Mouse (Mus musculus): ENCODE measurements around the gene Nr2c2ap. TPM values are rescaled to one million over a fixed set of nuclear protein-coding genes. Genes with fewer than 3 reads are reported as not detected.

The Nr2c2ap gene
- polyA plus RNA-seq, 1 experiment, result 17.5 TPM

DNA sequence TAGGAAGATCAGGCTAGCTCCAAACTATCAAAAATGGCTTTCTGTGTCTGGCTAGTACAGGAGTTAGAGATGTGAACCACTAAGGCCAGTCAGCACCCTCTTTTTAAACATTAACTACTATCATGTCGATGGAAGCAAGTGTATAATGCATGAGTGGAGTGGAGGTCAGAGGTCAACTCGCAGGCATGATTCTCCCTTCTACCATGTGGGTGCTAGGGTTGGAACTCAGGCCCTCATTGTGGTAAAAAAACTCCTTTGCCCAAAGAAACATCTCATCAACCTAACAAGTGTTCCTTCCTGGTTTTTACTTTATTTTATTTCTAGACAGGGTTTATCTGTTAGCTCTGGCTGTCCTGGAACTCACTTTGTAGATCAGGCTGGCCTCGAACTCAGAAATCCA, 39.6 kb downstream of the Nr2c2ap start:
- no peak for DNase-seq (ENCODE audit: low read depth)
- TF ChIP-seq POLR2A (IDR thresholded peaks at IDR 0.05; ENCODE audit: borderline replicate concordance, extremely low read depth, insufficient read depth, insufficient read length, poor library complexity, severe bottlenecking), result no peak
- TF ChIP-seq CTCF (IDR thresholded peaks at IDR 0.05; ENCODE audit: borderline replicate concordance, extremely low read depth, insufficient read depth, insufficient read length), result no peak

DNA sequence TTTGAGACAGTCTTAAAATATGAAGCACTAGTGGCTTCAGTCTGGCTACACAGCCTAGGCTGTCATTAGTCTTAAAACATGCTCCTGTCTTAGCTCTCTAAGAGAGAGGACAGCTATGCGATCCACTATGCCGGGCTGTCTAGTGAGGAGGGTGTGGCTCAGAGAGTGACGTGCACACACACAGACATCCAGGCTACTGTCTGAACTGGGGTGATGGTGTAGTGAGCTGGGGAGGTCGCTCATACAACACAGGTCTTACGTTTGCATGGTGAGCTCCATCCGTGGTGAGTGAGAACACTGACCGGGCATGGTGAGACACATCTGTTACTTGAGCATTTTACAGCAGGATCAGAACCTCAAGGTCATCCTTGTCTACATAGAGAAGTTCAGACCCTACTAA, 40.1 kb downstream of the Nr2c2ap start:
- no peak for DNase-seq (ENCODE audit: low read depth)
- TF ChIP-seq CTCF (IDR thresholded peaks at IDR 0.05; ENCODE audit: borderline replicate concordance, extremely low read depth, insufficient read depth, insufficient read length) (no peak), POLR2A (IDR thresholded peaks at IDR 0.05; ENCODE audit: borderline replicate concordance, extremely low read depth, insufficient read depth, insufficient read length, poor library complexity, severe bottlenecking) (no peak)

DNA sequence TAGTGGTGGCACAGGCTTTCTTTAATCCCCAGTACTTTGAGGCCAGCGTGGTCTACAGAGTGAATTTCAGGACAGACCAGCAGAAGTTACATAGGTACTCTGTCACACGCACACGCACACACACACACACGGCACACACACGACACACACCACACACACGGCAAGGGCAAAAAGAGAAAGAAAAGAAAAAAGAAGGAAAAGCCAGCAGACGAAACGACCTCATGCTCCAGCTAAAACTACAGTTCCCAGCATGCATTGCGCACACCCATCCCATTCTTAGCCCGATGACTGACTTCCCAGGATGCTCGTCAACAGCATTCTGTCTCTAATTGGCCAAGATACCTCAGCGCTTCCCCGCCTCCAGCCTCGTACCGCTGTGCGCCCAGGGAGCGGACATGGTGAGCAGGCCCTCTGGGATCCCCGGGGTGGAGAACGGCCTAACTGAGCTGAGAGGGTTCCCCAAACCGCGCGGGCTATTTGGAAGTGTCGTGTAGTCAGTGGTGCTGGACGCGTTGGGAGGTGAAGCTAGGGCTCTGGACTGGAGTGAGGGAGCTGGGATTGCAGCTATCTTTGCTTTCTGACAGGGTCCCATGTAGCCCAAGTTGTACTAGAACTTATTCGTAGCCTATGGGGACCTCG, 41.0 kb downstream of the Nr2c2ap start, which contains the start of gene Tmem161a:
Gene Tmem161a, plus strand, starts transcription at position 314 of the 639 bp plus-strand sequence.
- no peak for TF ChIP-seq CTCF (IDR thresholded peaks at IDR 0.05; ENCODE audit: borderline replicate concordance, extremely low read depth, insufficient read depth, insufficient read length)
- TF ChIP-seq POLR2A (IDR thresholded peaks at IDR 0.05; ENCODE audit: borderline replicate concordance, extremely low read depth, insufficient read depth, insufficient read length, poor library complexity, severe bottlenecking), result peak; percentile 53; the same call in 1 of the 2 replicates
- DNase-seq (ENCODE audit: low read depth), result peak; percentile 98

DNA sequence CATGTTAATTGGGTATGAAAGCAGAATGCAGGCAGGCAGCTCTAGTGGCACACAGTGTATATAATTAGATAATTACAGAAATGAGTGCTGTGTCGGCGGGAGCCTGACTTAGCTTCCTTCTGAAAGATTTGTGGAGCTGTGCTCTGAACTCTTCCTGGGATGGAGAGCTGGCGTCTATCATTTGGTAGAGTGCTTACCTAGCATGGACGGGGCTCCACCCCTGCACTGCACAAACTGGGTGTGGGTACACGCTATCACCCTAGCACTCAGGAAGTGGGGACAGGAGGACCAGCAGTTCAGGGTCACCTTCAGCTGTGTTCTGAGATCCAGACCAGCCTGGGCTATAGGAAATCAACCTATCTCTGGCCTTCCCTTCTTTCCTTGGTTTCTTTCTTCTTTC, 42.2 kb downstream of the Nr2c2ap start:
- DNase-seq (ENCODE audit: low read depth), result no peak
- TF ChIP-seq POLR2A (IDR thresholded peaks at IDR 0.05; ENCODE audit: borderline replicate concordance, extremely low read depth, insufficient read depth, insufficient read length, poor library complexity, severe bottlenecking), result no peak

- no peak for DNase-seq (ENCODE audit: low read depth)
- TF ChIP-seq CTCF (IDR thresholded peaks at IDR 0.05; ENCODE audit: borderline replicate concordance, extremely low read depth, insufficient read depth, insufficient read length), result no peak
- TF ChIP-seq POLR2A (IDR thresholded peaks at IDR 0.05; ENCODE audit: borderline replicate concordance, extremely low read depth, insufficient read depth, insufficient read length, poor library complexity, severe bottlenecking), result no peak
Observed at GRCm38 (mm10) chr8:70174079-70174478, 42.9 kb downstream of the Nr2c2ap start.

- TF ChIP-seq CTCF (IDR thresholded peaks at IDR 0.05; ENCODE audit: borderline replicate concordance, extremely low read depth, insufficient read depth, insufficient read length) (no peak), POLR2A (IDR thresholded peaks at IDR 0.05; ENCODE audit: borderline replicate concordance, extremely low read depth, insufficient read depth, insufficient read length, poor library complexity, severe bottlenecking) (no peak)
- DNase-seq (ENCODE audit: low read depth), result no peak
Observed at GRCm38 (mm10) chr8:70178231-70178630, 47.1 kb downstream of the Nr2c2ap start.

DNA sequence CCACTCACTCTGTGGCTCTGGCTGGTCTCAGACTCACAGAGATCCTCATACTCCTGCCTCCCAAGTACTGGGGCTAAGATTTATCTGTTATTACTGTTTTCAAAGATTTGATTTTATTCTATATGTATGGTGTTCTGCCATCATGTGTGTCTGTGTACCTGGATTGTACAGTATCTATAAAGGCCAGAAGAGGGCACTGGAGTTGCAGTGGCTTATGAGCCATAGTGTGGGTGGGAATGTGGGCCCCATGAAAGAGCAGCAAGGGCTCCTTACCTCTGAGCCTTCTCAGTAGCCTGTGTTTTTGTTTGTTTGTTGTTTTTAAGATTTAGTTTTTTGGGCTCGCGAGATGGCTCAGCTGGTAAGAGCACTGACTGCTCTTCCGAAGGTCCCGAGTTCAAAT, 47.9 kb downstream of the Nr2c2ap start:
- peak; percentile 16 for DNase-seq (ENCODE audit: low read depth)
- TF ChIP-seq POLR2A (IDR thresholded peaks at IDR 0.05; ENCODE audit: borderline replicate concordance, extremely low read depth, insufficient read depth, insufficient read length, poor library complexity, severe bottlenecking) (no peak), CTCF (IDR thresholded peaks at IDR 0.05; ENCODE audit: borderline replicate concordance, extremely low read depth, insufficient read depth, insufficient read length) (peak; percentile 29; the same call in 1 of the 2 replicates)

- DNase-seq (ENCODE audit: low read depth), result no peak
- no peak for TF ChIP-seq CTCF (IDR thresholded peaks at IDR 0.05; ENCODE audit: borderline replicate concordance, extremely low read depth, insufficient read depth, insufficient read length)
- no peak for TF ChIP-seq POLR2A (IDR thresholded peaks at IDR 0.05; ENCODE audit: borderline replicate concordance, extremely low read depth, insufficient read depth, insufficient read length, poor library complexity, severe bottlenecking)
Observed at GRCm38 (mm10) chr8:70181212-70181902, 50.2 kb downstream of the Nr2c2ap start.

DNA sequence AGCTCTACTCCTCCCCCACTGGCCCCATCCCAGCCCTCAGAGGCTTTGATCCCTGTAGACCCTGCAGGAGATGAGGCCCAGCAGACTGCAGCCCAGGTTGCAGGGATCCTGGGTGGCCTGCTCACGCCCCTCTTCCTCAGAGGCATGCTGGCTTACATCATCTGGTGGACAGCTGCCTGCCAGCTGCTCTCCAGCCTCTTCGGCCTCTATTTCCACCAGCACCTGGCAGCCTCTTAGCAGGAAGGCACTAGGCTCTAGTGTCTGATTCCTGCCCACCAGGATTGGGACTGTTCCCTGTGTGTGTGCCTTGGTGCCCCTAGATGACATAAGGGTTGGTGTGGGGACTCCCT, 50.7 kb downstream of the Nr2c2ap start:
- DNase-seq (ENCODE audit: low read depth), result no peak
- TF ChIP-seq CTCF (IDR thresholded peaks at IDR 0.05; ENCODE audit: borderline replicate concordance, extremely low read depth, insufficient read depth, insufficient read length) (no peak), POLR2A (IDR thresholded peaks at IDR 0.05; ENCODE audit: borderline replicate concordance, extremely low read depth, insufficient read depth, insufficient read length, poor library complexity, severe bottlenecking) (no peak)

- TF ChIP-seq CTCF (IDR thresholded peaks at IDR 0.05; ENCODE audit: borderline replicate concordance, extremely low read depth, insufficient read depth, insufficient read length), result no peak
- TF ChIP-seq POLR2A (IDR thresholded peaks at IDR 0.05; ENCODE audit: borderline replicate concordance, extremely low read depth, insufficient read depth, insufficient read length, poor library complexity, severe bottlenecking), result no peak
- no peak for DNase-seq (ENCODE audit: low read depth)
Observed at GRCm38 (mm10) chr8:70183194-70183593, 52.1 kb downstream of the Nr2c2ap start.

Other genes starting within 250 kb of the Nr2c2ap start
- gene Cilp2, start 243.6 kb upstream of the Nr2c2ap start, polyA plus RNA-seq (2012; rRNA removed), result 5.0 and 5.6 TPM in 2 replicates
- 0.37 and 0.53 TPM in 2 replicates for gene Tssk6, start 229.1 kb upstream of the Nr2c2ap start, polyA plus RNA-seq (2012; rRNA removed)
- 84.2 and 106 TPM in 2 replicates for gene Ndufa13, start 228.8 kb upstream of the Nr2c2ap start, polyA plus RNA-seq (2012; rRNA removed)
- 12.6 and 13.0 TPM in 2 replicates for gene Yjefn3, start 228.6 kb upstream of the Nr2c2ap start, polyA plus RNA-seq (2012; rRNA removed)
- 33.6 and 41.2 TPM in 2 replicates for gene Gatad2a, start 134.9 kb upstream of the Nr2c2ap start, polyA plus RNA-seq (2012; rRNA removed)
- gene Mau2, start 88.6 kb upstream of the Nr2c2ap start, polyA plus RNA-seq (2012; rRNA removed), result 120 and 138 TPM in 2 replicates
- 22.4 and 32.4 TPM in 2 replicates for gene Sugp1, start 88.5 kb upstream of the Nr2c2ap start, polyA plus RNA-seq (2012; rRNA removed)
- 8.1 and 10.4 TPM in 2 replicates for gene Tm6sf2, start 58.4 kb upstream of the Nr2c2ap start, polyA plus RNA-seq (2012; rRNA removed)
- 0.26 and 0.74 TPM in 2 replicates for gene Hapln4, start 47.9 kb upstream of the Nr2c2ap start, polyA plus RNA-seq (2012; rRNA removed)
- 69.8 and 144 TPM in 2 replicates for gene Ncan, start 10.5 kb upstream of the Nr2c2ap start, polyA plus RNA-seq (2012; rRNA removed)
- 19.1 and 20.0 TPM in 2 replicates for gene Rfxank, start 7.8 kb downstream of the Nr2c2ap start, polyA plus RNA-seq (2012; rRNA removed)
- 93.3 and 126 TPM in 2 replicates for gene Borcs8, start 8.2 kb downstream of the Nr2c2ap start, polyA plus RNA-seq (2012; rRNA removed)
- 0.22 and 0.33 TPM in 2 replicates for gene Mef2b, start 8.4 kb downstream of the Nr2c2ap start, polyA plus RNA-seq (2012; rRNA removed)
- gene Tmem161a, start 41.0 kb downstream of the Nr2c2ap start, polyA plus RNA-seq (2012; rRNA removed), result 95.9 and 171 TPM in 2 replicates
- 26.2 and 26.8 TPM in 2 replicates for gene Slc25a42, start 81.0 kb downstream of the Nr2c2ap start, polyA plus RNA-seq (2012; rRNA removed)
- 149 and 191 TPM in 2 replicates for gene Sugp2, start 102.9 kb downstream of the Nr2c2ap start, polyA plus RNA-seq (2012; rRNA removed)
- 96.9 and 115 TPM in 2 replicates for gene Armc6, start 103.1 kb downstream of the Nr2c2ap start, polyA plus RNA-seq (2012; rRNA removed)
- gene Homer3, start 151.5 kb downstream of the Nr2c2ap start, polyA plus RNA-seq (2012; rRNA removed), result 68.5 and 80.2 TPM in 2 replicates
- 61.3 and 66.2 TPM in 2 replicates for gene Ddx49, start 171.2 kb downstream of the Nr2c2ap start, polyA plus RNA-seq (2012; rRNA removed)
- 263 and 350 TPM in 2 replicates for gene Cope, start 171.2 kb downstream of the Nr2c2ap start, polyA plus RNA-seq (2012; rRNA removed)
- gene Cers1, start 184.4 kb downstream of the Nr2c2ap start, polyA plus RNA-seq (2012; rRNA removed), result 34.1 and 45.1 TPM in 2 replicates
- 10.2 and 12.5 TPM in 2 replicates for gene Gdf1, start 198.5 kb downstream of the Nr2c2ap start, polyA plus RNA-seq (2012; rRNA removed)
- gene Upf1, start 221.9 kb downstream of the Nr2c2ap start, polyA plus RNA-seq (2012; rRNA removed), result 20.5 and 40.3 TPM in 2 replicates
- gene Comp, start 242.2 kb downstream of the Nr2c2ap start, polyA plus RNA-seq (2012; rRNA removed), result 0.12 and 0.64 TPM in 2 replicates

Data from brain, embryonic 14.5 days (tissue).